Mouse (Mus musculus) inflammation-experienced regulatory T-cells, adult 16 weeks (primary cell): Measurements from ENCODE around the gene Dpm3. TPM values are rescaled to one million over a fixed set of nuclear protein-coding genes. Genes with fewer than 3 reads are reported as not detected.

Experiments
- polyA plus RNA-seq: library from polyadenylated mRNA; unstranded; fragments of 100-300 nt; shearing (Covaris generic); gene quantifications from one replicate; pipeline ENCODE4 v1.2.1, GENCODE M21; 2017

Dpm3 gene
- 107 TPM for polyA plus RNA-seq

GRCm38 (mm10) chr3:89259076-89259475 is at the start of gene Dpm3:
TSS of gene Dpm3 (plus strand) at chr3:89259358.

GRCm38 (mm10) chr3:89214681-89215411 is 44.3 kb upstream of the Dpm3 start, which contains the start of gene Thbs3:
TSS of gene Thbs3 (plus strand) at chr3:89215180.

GRCm38 (mm10) chr3:89226900-89227299 is 32.3 kb upstream of the Dpm3 start, which contains the start of gene Mtx1:
TSS of gene Mtx1 (minus strand) at chr3:89227088.

GRCm38 (mm10) chr3:89228836-89229235 is 30.3 kb upstream of the Dpm3 start, which contains the start of gene Muc1:
TSS of gene Muc1 (plus strand) at chr3:89229057.

DNA sequence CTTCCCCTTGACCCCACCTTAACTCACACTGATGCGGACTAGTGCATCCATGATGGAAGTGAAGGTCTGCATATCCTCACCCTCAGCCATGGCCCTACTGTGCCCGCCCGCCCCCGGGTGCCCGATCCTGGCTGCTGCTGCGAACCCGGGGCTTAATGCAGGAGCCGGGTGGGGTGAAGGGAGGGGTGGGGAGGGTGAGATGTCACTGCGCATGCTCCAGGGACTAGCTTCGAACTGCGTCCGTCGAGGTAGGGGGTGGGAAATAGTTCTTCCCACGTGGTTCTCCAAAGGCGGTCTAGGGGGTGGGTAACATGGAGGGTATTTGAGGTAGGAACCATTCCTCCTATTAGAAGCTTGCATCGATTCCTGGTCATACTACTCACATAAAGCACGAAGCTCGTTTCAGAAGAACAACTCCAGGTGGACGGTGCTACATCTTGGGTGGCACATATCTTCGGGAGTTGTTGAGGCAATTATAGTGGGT is 13.4 kb upstream of the Dpm3 start, which contains the start of gene Krtcap2:
Gene Krtcap2, plus strand, starts transcription at position 279 of the 484 bp plus-strand sequence.

DNA sequence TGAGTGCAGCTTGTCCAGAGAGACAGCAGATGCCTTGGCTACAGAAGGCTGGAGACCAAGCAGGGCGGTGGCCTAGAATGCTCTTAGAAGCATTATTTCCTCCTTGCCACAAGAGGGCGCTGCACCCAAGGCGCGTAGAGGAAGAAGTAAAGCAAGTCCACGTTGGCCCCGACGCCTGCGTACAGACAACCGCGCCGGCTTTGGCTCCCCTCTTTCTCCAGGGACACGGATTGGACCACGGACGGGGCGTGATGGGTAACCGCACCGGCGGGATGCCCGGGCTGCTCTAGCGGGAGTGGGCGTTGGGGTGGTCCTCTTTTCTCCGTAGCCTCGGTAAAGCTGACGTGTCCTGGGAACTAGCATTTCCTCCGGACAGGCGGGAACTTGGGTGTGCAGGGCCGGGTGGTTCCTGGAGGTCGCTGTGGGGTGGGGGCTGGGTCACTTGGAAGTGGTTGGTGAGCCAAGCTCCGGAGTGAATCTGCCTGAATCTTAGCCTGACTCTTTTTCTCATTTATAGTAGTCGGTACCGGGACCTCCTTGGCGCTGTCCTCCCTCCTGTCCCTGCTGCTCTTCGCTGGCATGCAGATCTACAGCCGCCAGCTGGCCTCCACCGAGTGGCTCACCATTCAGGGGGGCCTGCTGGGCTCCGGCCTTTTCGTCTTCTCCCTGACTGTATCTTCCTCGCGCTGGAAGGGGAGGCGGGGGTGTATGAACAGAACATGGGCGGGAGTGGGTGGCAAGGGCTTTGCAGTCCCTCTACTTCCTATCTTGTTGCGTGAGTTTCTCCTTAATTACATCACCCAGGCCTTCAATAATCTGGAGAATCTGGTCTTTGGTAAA is 12.7 kb upstream of the Dpm3 start, which contains the start of gene Trim46:
Gene Trim46, minus strand, starts transcription at position 49 of the 840 bp plus-strand sequence.

DNA sequence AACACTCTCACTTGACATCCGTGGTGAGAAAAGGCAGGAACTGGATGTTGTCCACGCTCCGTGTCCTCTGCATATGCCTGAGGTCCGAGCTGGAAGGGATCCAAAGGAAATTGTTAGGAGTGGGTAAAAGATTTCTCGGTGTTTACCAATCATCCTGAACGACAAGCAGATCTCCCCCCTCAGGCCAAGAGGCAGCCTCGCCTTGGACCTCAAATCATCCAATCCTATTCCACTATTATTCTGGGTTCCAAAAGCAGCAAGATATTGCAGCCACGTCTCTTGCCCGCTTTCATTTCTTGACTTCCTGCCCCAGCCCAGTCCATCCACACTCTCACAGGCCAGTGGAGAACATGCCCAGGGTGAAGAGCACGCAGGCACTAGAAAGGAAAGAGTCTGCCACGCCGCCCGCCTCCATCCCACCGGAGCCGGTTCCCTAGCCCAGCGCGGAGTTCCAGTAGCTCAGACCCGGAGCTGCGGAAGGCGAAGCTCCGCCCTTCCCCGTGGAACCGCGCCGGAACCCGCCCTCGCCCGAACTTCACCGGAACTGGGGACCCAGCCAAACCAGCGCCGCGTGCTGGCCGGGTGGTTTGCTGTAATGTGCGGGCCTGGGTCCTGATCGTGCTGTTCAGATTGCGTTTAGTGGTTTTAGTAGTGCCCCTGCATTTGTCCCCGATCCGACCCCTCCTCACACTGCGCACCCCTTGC is 11.0 kb downstream of the Dpm3 start, which contains the start of gene Slc50a1:
Gene Slc50a1, minus strand, starts transcription at position 520 of the 705 bp plus-strand sequence.

GRCm38 (mm10) chr3:89280606-89281511 is 21.7 kb downstream of the Dpm3 start, which contains the start of gene Efna1:
TSS of gene Efna1 (minus strand) at chr3:89281142.

Other genes with a start within 250 kb of the Dpm3 start
- gene Rusc1, start 166.0 kb upstream of the Dpm3 start, polyA plus RNA-seq, result 50.1 TPM
- gene Gm43738, start 158.3 kb upstream of the Dpm3 start, polyA plus RNA-seq, result not detected
- gene Fdps, start 157.4 kb upstream of the Dpm3 start, polyA plus RNA-seq, result 83.7 TPM
- gene Pklr, start 123.2 kb upstream of the Dpm3 start, polyA plus RNA-seq, result not detected
- gene Hcn3, start 99.2 kb upstream of the Dpm3 start, polyA plus RNA-seq, result 0.77 TPM
- 37.4 TPM for gene Clk2, start 94.6 kb upstream of the Dpm3 start, polyA plus RNA-seq
- gene Scamp3, start 81.9 kb upstream of the Dpm3 start, polyA plus RNA-seq, result 321 TPM
- gene Fam189b, start 76.2 kb upstream of the Dpm3 start, polyA plus RNA-seq, result 277 TPM
- gene Gba, start 56.4 kb upstream of the Dpm3 start, polyA plus RNA-seq, result 145 TPM
- gene Thbs3, start 44.2 kb upstream of the Dpm3 start, polyA plus RNA-seq, result 1.9 TPM
- gene Mtx1, start 32.3 kb upstream of the Dpm3 start, polyA plus RNA-seq, result 142 TPM
- gene Muc1, start 30.3 kb upstream of the Dpm3 start, polyA plus RNA-seq, result 2.4 TPM
- gene Krtcap2, start 13.4 kb upstream of the Dpm3 start, polyA plus RNA-seq, result 262 TPM
- 6.1 TPM for gene Trim46, start 13.0 kb upstream of the Dpm3 start, polyA plus RNA-seq
- 284 TPM for gene Slc50a1, start 11.2 kb downstream of the Dpm3 start, polyA plus RNA-seq
- not detected for gene Efna1, start 21.8 kb downstream of the Dpm3 start, polyA plus RNA-seq
- gene Efna3, start 63.6 kb downstream of the Dpm3 start, polyA plus RNA-seq, result not detected
- gene Efna4, start 78.7 kb downstream of the Dpm3 start, polyA plus RNA-seq, result 0.84 TPM
- 18.6 TPM for gene Adam15, start 90.6 kb downstream of the Dpm3 start, polyA plus RNA-seq
- 0.12 TPM for gene Dcst2, start 102.6 kb downstream of the Dpm3 start, polyA plus RNA-seq
- gene Dcst1, start 105.9 kb downstream of the Dpm3 start, polyA plus RNA-seq, result 0.74 TPM
- gene Zbtb7b, start 135.4 kb downstream of the Dpm3 start, polyA plus RNA-seq, result 56.8 TPM
- gene Lenep, start 143.4 kb downstream of the Dpm3 start, polyA plus RNA-seq, result 1.2 TPM
- 68.8 TPM for gene Flad1, start 152.5 kb downstream of the Dpm3 start, polyA plus RNA-seq
- 31.7 TPM for gene Cks1b, start 159.0 kb downstream of the Dpm3 start, polyA plus RNA-seq
- 98.3 TPM for gene Shc1, start 159.1 kb downstream of the Dpm3 start, polyA plus RNA-seq
- gene Pygo2, start 170.9 kb downstream of the Dpm3 start, polyA plus RNA-seq, result 42.2 TPM
- 190 TPM for gene Pbxip1, start 177.3 kb downstream of the Dpm3 start, polyA plus RNA-seq
- 18.5 TPM for gene Pmvk, start 195.2 kb downstream of the Dpm3 start, polyA plus RNA-seq